In genomic region chr8:126667086-126667720, GRCm38 (mm10) we compare ENCODE assay signal across 8 mouse cellular contexts.
DNase-seq lines count a peak whose midpoint lies in the region; ATAC-seq and TF ChIP-seq lines count a peak whose summit lies in the region.

No protein-coding gene starts in this region.

- WGBS in embryonic facial prominence, embryonic 15.5 days, result 20% methylated on average over 12 of the region's 12 CpGs
- 39% methylated on average over 12 of the region's 12 CpGs for WGBS in neural tube, embryonic 14.5 days

- H3K27me3 ChIP-seq in MEL (ENCODE audit: control insufficient read depth in 1 of 2, insufficient read depth in 2 of 2, low read length in 2 of 2), result no peaks in the 10 kb centered on the region
- no peaks in the 10 kb centered on the region for H3K27me3 ChIP-seq in embryonic facial prominence, embryonic 15.5 days
- no peaks in the 10 kb centered on the region for H3K27me3 ChIP-seq in neural tube, embryonic 14.5 days (ENCODE audit: control insufficient read depth, insufficient read depth, low read length)

- peak overlapping the region; percentile 38 for H3K4me2 ChIP-seq in embryonic facial prominence, embryonic 15.5 days (replicated peaks)
- peak overlapping the region; percentile 17; the same call in 1 of the 2 replicates for H3K4me2 ChIP-seq in neural tube, embryonic 14.5 days (ENCODE audit: low read depth, low read length)

- no peak for TF ChIP-seq RAD21 in MEL (IDR thresholded peaks at IDR 0.05; ENCODE audit: low read depth, low read length)

- no peak for TF ChIP-seq POLR2A in MEL (IDR thresholded peaks at IDR 0.05; ENCODE audit: control insufficient read depth in 1 of 2, insufficient read depth in 1 of 2, low read depth in 1 of 2, low read length in 2 of 2, poor library complexity in 1 of 2)

- no peak for ATAC-seq in embryonic facial prominence, embryonic 15.5 days (ENCODE audit: insufficient number of reproducible peaks, low FRiP score, low TSS enrichment, low read depth)
- ATAC-seq in neural tube, embryonic 14.5 days (ENCODE audit: low read depth), result peak; percentile 6; the same call in 1 of the 2 replicates
- ATAC-seq in megakaryocyte progenitor cell, adult 5-6 weeks (replicated peaks; ENCODE audit: poor library complexity), result no peak

- no peaks in the 10 kb centered on the region for H3K9me3 ChIP-seq in MEL (replicated peaks; ENCODE audit: insufficient read depth, low read length)
- no peaks in the 10 kb centered on the region for H3K9me3 ChIP-seq in embryonic facial prominence, embryonic 15.5 days (replicated peaks)
- H3K9me3 ChIP-seq in neural tube, embryonic 14.5 days (ENCODE audit: control insufficient read depth, low read length), result no peaks in the 10 kb centered on the region

- TF ChIP-seq EP300 in MEL (IDR thresholded peaks at IDR 0.05; ENCODE audit: low read depth in 1 of 2, low read length in 2 of 2), result no peak

- peaks cover 4 to 31% of the 10 kb centered on the region in 2 experiments for H3K4me1 ChIP-seq in MEL (ENCODE audit: control insufficient read depth in 1 of 2, insufficient read depth in 2 of 2, low read length in 2 of 2)
- peaks cover 73% of the 10 kb centered on the region for H3K4me1 ChIP-seq in embryonic facial prominence, embryonic 15.5 days
- H3K4me1 ChIP-seq in neural tube, embryonic 14.5 days (ENCODE audit: control insufficient read depth, insufficient read depth, low read length), result peaks cover 54% of the 10 kb centered on the region

- H3K36me3 ChIP-seq in MEL (ENCODE audit: control insufficient read depth in 1 of 2, insufficient read depth in 2 of 2, low read length in 2 of 2), result peaks cover 0 to 21% of the 10 kb centered on the region in 2 experiments; a peak in 2 of 4 replicates
- H3K36me3 ChIP-seq in embryonic facial prominence, embryonic 15.5 days, result no peaks in the 10 kb centered on the region
- H3K36me3 ChIP-seq in neural tube, embryonic 14.5 days (ENCODE audit: control insufficient read depth, insufficient read depth, low read length), result no peaks in the 10 kb centered on the region

- DNase-seq in kidney, adult 9 months, result peak; percentile 62
- DNase-seq in kidney, postnatal 4 days, result no peak
- no peak for DNase-seq in MEL (ENCODE audit: low read depth, low spot score)
- peak; percentile 36 to 54 for DNase-seq in kidney, postnatal 36 days
- DNase-seq in adrenal gland, adult 8-10 months, result no peak

- TF ChIP-seq CTCF in MEL (IDR thresholded peaks at IDR 0.05 in 2 of 3, conservative IDR thresholded peaks at IDR 0.05 in 1 of 3; ENCODE audit: control insufficient read depth in 1 of 3, insufficient read depth in 1 of 3, low read depth in 2 of 3, low read length in 3 of 3, poor library complexity in 1 of 3, severe bottlenecking in 1 of 3), result no peak

- peak overlapping the region in 1 of 2 experiments; percentile 23; a peak in 2 of 4 replicates for H3K4me3 ChIP-seq in MEL (ENCODE audit: control insufficient read depth in 1 of 2, insufficient read depth in 1 of 2, low read depth in 2 of 2, low read length in 2 of 2)
- H3K4me3 ChIP-seq in embryonic facial prominence, embryonic 15.5 days (replicated peaks), result no peak overlapping the region
- no peak overlapping the region for H3K4me3 ChIP-seq in neural tube, embryonic 14.5 days (ENCODE audit: low read depth, low read length)

- peak overlapping the region; percentile 82 for H3K27ac ChIP-seq in MEL (ENCODE audit: control insufficient read depth, low read depth, low read length)
- peak overlapping the region; percentile 99 for H3K27ac ChIP-seq in embryonic facial prominence, embryonic 15.5 days (replicated peaks)
- H3K27ac ChIP-seq in neural tube, embryonic 14.5 days (ENCODE audit: low read depth, low read length), result peak overlapping the region; percentile 95

- no peaks in the 10 kb centered on the region for H3K79me2 ChIP-seq in MEL (ENCODE audit: control insufficient read depth, insufficient read depth, low read length, poor library complexity)

- H3K9ac ChIP-seq in MEL (ENCODE audit: control insufficient read depth, low read depth, low read length, poor library complexity, severe bottlenecking), result peak overlapping the region; percentile 61
- H3K9ac ChIP-seq in embryonic facial prominence, embryonic 15.5 days, result no peak overlapping the region
- 0 out of 2 replicates have a peak overlapping the region, but pooled peaks have one; percentile 22 for H3K9ac ChIP-seq in neural tube, embryonic 14.5 days (replicated peaks; ENCODE audit: low read depth, low read length)

TF ChIP-seq in MEL, 35 proteins besides CTCF, POLR2A, EP300 and RAD21:
- TF ChIP-seq RCOR1 (IDR thresholded peaks at IDR 0.05; ENCODE audit: low read depth, low read length) (no peak), MXI1 (IDR thresholded peaks at IDR 0.05; ENCODE audit: low read depth, low read length) (no peak), MAX (IDR thresholded peaks at IDR 0.05; ENCODE audit: low read length) (no peak), KAT2A (conservative IDR thresholded peaks at IDR 0.05; ENCODE audit: low read depth, low read length) (no peak), ETS1 (IDR thresholded peaks at IDR 0.05; ENCODE audit: low read depth, low read length) (no peak), HCFC1 (IDR thresholded peaks at IDR 0.05; ENCODE audit: low read depth, low read length) (no peak), E2F4 (IDR thresholded peaks at IDR 0.05; ENCODE audit: borderline replicate concordance, low read depth, low read length) (no peak), BHLHE40 (IDR thresholded peaks at IDR 0.05; ENCODE audit: borderline replicate concordance, low read depth, low read length) (no peak), TAL1 (IDR thresholded peaks at IDR 0.05; ENCODE audit: low read length) (no peak), TBP (IDR thresholded peaks at IDR 0.05; ENCODE audit: low read depth, low read length) (no peak), MAZ (IDR thresholded peaks at IDR 0.05; ENCODE audit: low read depth, low read length) (no peak), ZMIZ1 (IDR thresholded peaks at IDR 0.05; ENCODE audit: low read depth, low read length) (no peak), TCF12 (IDR thresholded peaks at IDR 0.05; ENCODE audit: low read depth, low read length) (no peak)
TF ChIP-seq in MEL: peak in this region for 0.

Comparison
In these comparisons a context has a peak if more than half of its experiments do, and no peak if none do; other contexts are left out.
1. DNase-seq: peak in kidney, adult 9 months (single experiment) and kidney, postnatal 36 days (2 of 2); none in kidney, postnatal 4 days (0 of 2), MEL (single experiment) and adrenal gland, adult 8-10 months (single experiment).
2. Peak in every context shown above with its lines, with median percentiles within 50 percentile points of each other: H3K27ac ChIP-seq.